Mouse (Mus musculus) stomach, embryonic 16.5 days (tissue): ENCODE measurements around the gene Stbd1. TPM values are rescaled to one million over a fixed set of nuclear protein-coding genes. Genes with fewer than 3 reads are reported as not detected.

Experiments used
- ATAC-seq: fragments of 200-750 bp; cut with Nextera tagmentation; 2 replicates; pipeline ENCODE4 v1.8.0; 2017; ENCODE audit warnings: moderate number of reproducible peaks, moderate TSS enrichment; ENCODE audit not compliant: insufficient read depth, low FRiP score
- H3K27ac ChIP-seq: fragments of 300-500 bp; sonication (generic); 2 replicates; pipeline ENCODE4 v1.5.1; 2014; ENCODE audit warnings: low read length
- H3K27me3 ChIP-seq: fragments of 300-500 bp; sonication (generic); 2 replicates; pipeline ENCODE4 v1.6.1; 2014; ENCODE audit warnings: low read length, control low read depth, mixed read lengths; ENCODE audit not compliant: control insufficient read depth, insufficient read depth
- H3K36me3 ChIP-seq: fragments of 300-500 bp; sonication (generic); 2 replicates; pipeline ENCODE4 v1.6.1; 2014; ENCODE audit warnings: low read length; ENCODE audit not compliant: control insufficient read depth, insufficient read depth
- H3K4me1 ChIP-seq: fragments of 300-500 bp; sonication (generic); 2 replicates; pipeline ENCODE4 v1.6.1; 2014; ENCODE audit warnings: low read length, control low read depth, mixed read lengths; ENCODE audit not compliant: control insufficient read depth, insufficient read depth
- H3K4me2 ChIP-seq: fragments of 300-500 bp; sonication (generic); 2 replicates; pipeline ENCODE4 v1.6.1; 2014; ENCODE audit warnings: low read depth, low read length, mixed read lengths
- H3K4me3 ChIP-seq: fragments of 300-500 bp; sonication (generic); replicated peaks from 2 replicates; pipeline ENCODE4 v1.5.1; 2014; ENCODE audit warnings: mild to moderate bottlenecking, low read length
- H3K9ac ChIP-seq: fragments of 300-500 bp; sonication (generic); 2 replicates; pipeline ENCODE4 v1.6.1; 2014; ENCODE audit warnings: low read length
- H3K9me3 ChIP-seq: fragments of 300-500 bp; sonication (generic); replicated peaks from 2 replicates; pipeline ENCODE4 v1.6.1; 2016; ENCODE audit warnings: low read length, control low read depth; ENCODE audit not compliant: control insufficient read depth
- WGBS: fragments of 180-500 bp; shearing (Covaris S2); extraction: QIAGEN DNeasy Blood & Tissue Kit; methylation state at CpG from one replicate; pipeline ENCODE4 v1.1.7; 2014; 5-methylcytosine and 5-hydroxymethylcytosine counted together
- polyA plus RNA-seq: library from polyadenylated mRNA; unstranded; fragments of >200 nt; fragmentation: Nextera tagmentation; extraction: Ambion mirVana; gene quantifications from 2 replicates; pipeline ENCODE4 v1.2.1, GENCODE M21; 2015

Stbd1 gene
- polyA plus RNA-seq, result 47.1 and 72.9 TPM in 2 replicates

DNA sequence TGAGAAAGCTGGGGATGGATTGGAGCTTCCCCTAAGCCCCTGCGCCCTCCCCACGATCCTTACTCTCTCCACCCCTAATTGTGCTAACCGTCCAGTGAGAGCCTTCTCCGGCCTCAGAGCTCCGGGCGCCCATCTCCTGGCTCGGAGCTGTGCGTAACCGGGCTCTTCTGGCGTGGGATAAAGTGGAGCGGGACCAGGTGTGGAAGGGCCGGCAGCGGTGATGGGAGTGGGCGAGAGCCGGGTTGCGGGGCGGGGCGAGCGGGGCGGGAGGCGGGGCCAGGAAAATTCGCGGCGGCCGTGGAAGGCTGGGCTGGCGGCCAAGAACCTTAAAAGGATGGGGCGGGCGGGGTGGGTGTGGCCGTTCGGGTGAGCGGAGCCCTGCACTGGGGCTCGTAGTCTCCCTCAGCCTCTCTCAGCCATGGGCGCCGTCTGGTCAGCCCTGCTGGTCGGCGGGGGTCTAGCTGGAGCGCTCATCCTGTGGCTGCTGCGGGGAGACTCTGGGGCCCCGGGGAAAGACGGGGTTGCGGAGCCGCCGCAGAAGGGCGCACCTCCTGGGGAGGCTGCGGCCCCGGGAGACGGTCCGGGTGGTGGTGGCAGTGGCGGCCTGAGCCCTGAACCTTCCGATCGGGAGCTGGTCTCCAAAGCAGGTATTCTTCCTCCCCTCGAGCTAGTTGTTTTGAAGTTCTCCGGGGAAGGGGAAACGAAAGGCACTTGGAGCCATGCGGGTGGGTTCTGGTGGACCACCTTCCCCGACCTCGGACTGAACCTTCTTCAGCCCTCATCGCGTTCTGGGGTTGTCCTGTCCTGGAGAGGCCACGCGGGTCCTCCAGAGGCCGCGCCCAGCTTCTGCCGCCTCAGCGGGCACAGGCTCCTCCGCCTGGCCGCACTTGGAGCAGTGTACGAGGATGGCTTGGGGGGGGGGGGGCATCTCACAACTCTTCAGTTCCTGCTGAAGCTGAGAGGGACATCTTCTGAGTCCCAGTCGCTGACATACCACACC is at the start of gene Stbd1:
Gene Stbd1, plus strand, starts transcription at position 351 of the 1,000 bp plus-strand sequence.
- H3K36me3 ChIP-seq, result no peaks in the 10 kb centered on the region; the same call in 1 of the 2 replicates
- H3K9me3 ChIP-seq, result no peaks in the 10 kb centered on the region
- peak within 1 kb of the TSS; percentile 85 for H3K27ac ChIP-seq
- peak within 1 kb of the TSS; percentile 89 for H3K9ac ChIP-seq
- H3K4me2 ChIP-seq, result peak within 1 kb of the TSS; percentile 86
- WGBS, result under 1% methylated on average over 56 of the region's 69 CpGs
- H3K27me3 ChIP-seq, result 0 out of 2 replicates have a peak, but pooled peaks cover 3% of the 10 kb centered on the region
- peaks cover 12% of the 10 kb centered on the region for H3K4me1 ChIP-seq
- peak within 1 kb of the TSS; percentile 82 for H3K4me3 ChIP-seq
- ATAC-seq, result peak; percentile 92

DNA sequence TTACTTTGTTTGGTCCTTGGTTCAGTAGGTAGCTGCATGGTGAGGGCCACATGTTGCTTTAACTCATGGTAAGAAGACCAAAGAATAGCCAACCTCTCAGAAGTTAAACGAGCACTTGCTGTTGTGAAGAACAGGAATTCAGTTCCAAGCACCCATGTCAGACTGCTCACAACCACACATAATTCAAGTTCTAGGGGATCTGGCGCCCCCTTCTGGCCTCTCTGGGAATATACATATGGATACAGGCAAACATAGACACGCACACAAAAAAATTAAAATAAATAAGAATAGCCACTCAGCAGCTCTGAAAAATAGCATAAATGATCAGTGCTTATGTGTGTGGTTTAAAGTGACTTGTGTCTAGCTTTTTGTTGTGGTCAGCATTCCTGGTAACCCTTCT is 48.9 kb upstream of the Stbd1 start:
- Histone ChIP-seq H3K4me1 (no peaks in the 10 kb centered on the region), H3K9me3 (no peaks in the 10 kb centered on the region), H3K4me3 (no peak overlapping the region), H3K27ac (no peak overlapping the region), H3K9ac (no peak overlapping the region), H3K4me2 (no peak overlapping the region), H3K27me3 (no peaks in the 10 kb centered on the region), H3K36me3 (no peaks in the 10 kb centered on the region)
- 63% methylated on average over 3 of the region's 3 CpGs for WGBS
- no peak for ATAC-seq

DNA sequence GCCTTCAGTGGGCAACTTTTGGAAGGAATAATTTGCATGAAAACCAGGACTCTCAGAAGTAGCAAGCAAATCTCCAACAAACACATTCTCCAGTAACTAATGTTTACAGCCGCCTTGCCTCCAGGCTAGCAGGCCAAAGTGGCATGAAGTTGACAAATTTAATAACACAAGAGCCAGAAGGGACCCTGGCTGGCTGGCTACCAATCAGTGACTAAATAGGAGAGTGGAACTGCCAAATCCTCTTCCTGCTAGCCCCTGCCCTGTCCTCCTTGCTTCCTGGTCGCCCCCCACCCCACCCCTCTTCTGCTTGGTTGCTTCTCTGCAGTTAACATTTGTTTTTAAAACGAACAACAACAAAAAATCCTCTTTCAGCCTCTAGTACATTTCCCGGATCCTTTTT is 48.4 kb upstream of the Stbd1 start:
- Histone ChIP-seq H3K4me1 (no peaks in the 10 kb centered on the region), H3K27ac (no peak overlapping the region), H3K9me3 (no peaks in the 10 kb centered on the region), H3K36me3 (no peaks in the 10 kb centered on the region), H3K4me3 (no peak overlapping the region), H3K27me3 (no peaks in the 10 kb centered on the region), H3K4me2 (no peak overlapping the region), H3K9ac (no peak overlapping the region)
- WGBS, result 79% methylated on average over 4 of the region's 4 CpGs
- ATAC-seq, result no peak

DNA sequence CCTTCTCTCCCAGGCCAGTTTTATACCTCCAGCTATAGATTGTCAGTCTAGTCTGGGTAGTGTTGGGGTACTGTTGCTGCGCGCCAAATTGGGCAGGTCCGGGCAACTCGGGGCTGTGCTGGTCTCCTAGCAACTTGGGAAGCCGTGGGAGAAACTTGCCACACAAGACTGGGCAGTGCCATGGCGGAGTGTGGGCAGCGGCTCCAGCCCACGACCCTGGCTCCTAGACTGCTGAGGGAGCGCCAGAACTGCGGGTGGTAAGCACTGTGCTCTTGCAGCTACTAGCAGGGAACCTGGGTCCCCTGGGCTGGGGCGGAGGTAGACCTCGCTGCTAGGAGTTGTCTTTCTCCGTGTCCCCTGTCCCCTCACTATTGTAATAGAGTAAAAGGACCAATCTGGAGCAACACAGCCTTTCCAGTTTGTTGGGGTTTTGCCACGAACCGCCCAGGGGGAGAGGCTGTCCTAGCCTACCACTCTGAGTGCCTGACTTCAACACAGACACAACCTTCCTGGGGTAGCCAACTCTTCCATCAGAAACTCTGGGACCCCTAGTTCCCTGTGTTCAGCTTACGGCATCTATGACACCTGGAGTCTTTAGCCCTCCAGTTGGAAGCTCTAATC is 47.8 kb upstream of the Stbd1 start, which contains the start of gene Fam47e:
Gene Fam47e, plus strand, starts transcription at position 179 of the 621 bp plus-strand sequence.
- no peak for ATAC-seq
- 72% methylated on average over 16 of the region's 16 CpGs for WGBS

DNA sequence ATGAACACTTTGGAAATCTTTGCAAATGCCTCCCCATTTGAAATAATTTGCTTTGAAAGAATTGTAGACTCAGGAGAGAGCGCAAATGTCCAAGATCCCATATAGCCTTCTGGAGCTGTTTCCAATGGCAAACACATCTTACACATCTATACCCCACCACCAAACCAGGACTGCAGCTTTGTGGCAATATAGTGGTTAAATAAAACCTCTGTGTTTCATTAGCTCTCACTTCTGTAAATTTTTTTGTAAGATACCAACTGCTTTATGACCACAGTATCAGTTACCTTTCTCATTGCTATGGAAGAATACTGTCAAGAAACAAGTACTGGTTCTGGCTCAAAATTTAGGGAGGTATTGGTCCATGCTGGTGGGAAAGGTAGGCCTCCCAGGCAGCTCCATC is 46.9 kb upstream of the Stbd1 start:
- Histone ChIP-seq H3K9ac (no peak overlapping the region), H3K4me3 (no peak overlapping the region), H3K4me2 (no peak overlapping the region), H3K27ac (no peak overlapping the region), H3K27me3 (no peaks in the 10 kb centered on the region), H3K9me3 (no peaks in the 10 kb centered on the region), H3K4me1 (no peaks in the 10 kb centered on the region), H3K36me3 (no peaks in the 10 kb centered on the region)
- ATAC-seq, result no peak
- 97% methylated on average over 1 of the region's 1 CpGs for WGBS

More for the DNA sequence above, 47.8 kb upstream of the Stbd1 start, which contains the start of gene Fam47e:
- Histone ChIP-seq H3K9ac (no peak within 1 kb of the TSS), H3K4me2 (no peak within 1 kb of the TSS), H3K27me3 (no peaks in the 10 kb centered on the region), H3K9me3 (no peaks in the 10 kb centered on the region), H3K36me3 (no peaks in the 10 kb centered on the region), H3K4me1 (no peaks in the 10 kb centered on the region), H3K27ac (no peak within 1 kb of the TSS), H3K4me3 (no peak within 1 kb of the TSS)

DNA sequence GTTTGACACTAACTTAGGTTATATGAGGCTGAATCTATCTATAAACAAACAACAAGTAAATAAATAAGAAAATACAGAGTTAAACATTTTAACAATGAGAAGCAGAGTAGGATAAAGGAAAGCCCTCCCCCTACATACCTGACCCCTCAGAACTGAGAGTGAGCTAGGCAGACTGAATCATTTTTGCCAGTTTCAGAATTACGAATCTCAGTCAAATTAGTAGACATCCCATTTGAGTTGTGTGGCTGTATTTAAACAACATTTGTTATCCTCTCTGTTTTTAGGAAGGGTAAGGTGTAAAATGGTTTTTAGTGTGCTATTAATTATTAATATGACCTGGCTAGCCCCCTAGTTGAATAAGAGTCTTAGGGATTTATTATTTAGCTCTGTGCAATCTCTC is 45.3 kb upstream of the Stbd1 start:
- Histone ChIP-seq H3K4me1 (no peaks in the 10 kb centered on the region), H3K27me3 (no peaks in the 10 kb centered on the region), H3K4me3 (no peak overlapping the region), H3K27ac (no peak overlapping the region), H3K4me2 (no peak overlapping the region), H3K36me3 (no peaks in the 10 kb centered on the region), H3K9me3 (no peaks in the 10 kb centered on the region), H3K9ac (no peak overlapping the region)
- WGBS, result 84% methylated on average over 1 of the region's 1 CpGs
- ATAC-seq, result no peak

DNA sequence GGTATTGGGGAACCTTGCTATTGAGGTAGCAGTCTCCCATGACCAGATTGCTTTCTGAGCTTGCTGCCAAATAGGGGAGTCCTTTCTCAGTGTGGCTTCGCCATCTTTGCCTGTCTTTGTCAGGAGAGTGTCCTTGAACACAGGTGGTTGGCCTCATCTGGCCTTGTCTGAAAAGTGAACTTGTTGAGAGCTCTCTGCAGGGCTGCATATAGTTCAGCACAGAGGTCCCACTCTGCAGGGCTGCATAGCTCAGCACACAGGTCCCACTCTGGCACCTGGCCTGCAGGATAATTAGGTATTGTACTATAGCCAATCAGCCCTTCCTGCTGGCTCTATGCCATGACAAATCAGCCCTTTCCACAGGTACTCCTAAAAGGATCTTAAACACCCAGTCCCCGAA is 42.6 kb upstream of the Stbd1 start:
- H3K4me2 ChIP-seq, result no peak overlapping the region
- no peaks in the 10 kb centered on the region for H3K27me3 ChIP-seq
- no peak for ATAC-seq
- H3K4me3 ChIP-seq, result no peak overlapping the region
- H3K4me1 ChIP-seq, result no peaks in the 10 kb centered on the region
- H3K9ac ChIP-seq, result no peak overlapping the region
- WGBS, result 69% methylated on average over 2 of the region's 2 CpGs
- H3K9me3 ChIP-seq, result no peaks in the 10 kb centered on the region
- H3K36me3 ChIP-seq, result no peaks in the 10 kb centered on the region
- no peak overlapping the region for H3K27ac ChIP-seq

DNA sequence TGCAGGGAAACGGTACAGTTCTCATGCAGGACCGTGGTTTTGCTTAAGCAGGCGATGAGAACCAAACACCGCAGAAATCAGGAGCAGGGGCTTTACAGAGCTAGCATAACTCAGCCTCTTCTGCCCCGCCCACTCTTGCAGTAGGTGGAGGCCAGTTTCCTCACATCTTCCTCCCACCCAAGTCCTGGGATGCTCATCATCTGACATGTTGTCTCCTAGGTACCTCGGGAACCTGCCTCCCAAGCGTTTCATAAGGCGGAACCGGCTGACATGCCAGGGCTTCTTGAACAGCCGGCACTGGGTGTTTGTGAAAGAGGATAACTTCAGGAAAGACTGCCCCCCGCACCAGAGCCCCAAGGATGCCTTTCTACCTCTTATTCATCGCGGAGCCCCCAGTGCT is 40.8 kb upstream of the Stbd1 start:
- WGBS, result 73% methylated on average over 13 of the region's 13 CpGs

DNA sequence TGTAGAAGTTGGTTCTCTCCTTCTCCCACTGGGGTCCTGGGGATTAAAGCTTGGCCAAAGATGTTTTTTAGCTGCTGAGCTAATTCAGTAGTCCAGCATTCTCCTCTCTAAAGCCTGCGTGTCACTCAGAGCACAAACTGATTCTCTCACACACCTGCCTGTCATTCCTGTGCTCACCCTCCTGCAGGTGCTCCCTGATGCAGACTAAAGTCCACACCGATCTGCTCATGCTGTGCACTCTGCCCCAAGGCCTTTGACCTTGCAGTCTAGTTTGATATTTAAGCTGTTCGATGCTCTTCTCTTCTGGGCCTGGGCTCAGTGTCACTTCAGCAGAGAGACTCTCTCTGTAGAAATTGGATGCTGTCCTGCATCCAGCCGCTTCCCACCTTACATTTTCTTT is 31.6 kb upstream of the Stbd1 start:
- no peak overlapping the region for H3K9ac ChIP-seq
- no peaks in the 10 kb centered on the region for H3K36me3 ChIP-seq
- no peak for ATAC-seq
- H3K4me1 ChIP-seq, result no peaks in the 10 kb centered on the region
- no peak overlapping the region for H3K4me3 ChIP-seq
- no peak overlapping the region for H3K4me2 ChIP-seq
- no peak overlapping the region for H3K27ac ChIP-seq
- no peaks in the 10 kb centered on the region for H3K9me3 ChIP-seq
- whole genome bisulfite sequencing, result 71% methylated on average over 4 of the region's 4 CpGs
- no peaks in the 10 kb centered on the region for H3K27me3 ChIP-seq

More for the DNA sequence above, 40.8 kb upstream of the Stbd1 start:
- no peak overlapping the region for H3K27ac ChIP-seq
- H3K4me2 ChIP-seq, result no peak overlapping the region
- no peaks in the 10 kb centered on the region for H3K4me1 ChIP-seq
- no peaks in the 10 kb centered on the region for H3K36me3 ChIP-seq
- no peak for ATAC-seq
- H3K9ac ChIP-seq, result no peak overlapping the region
- no peak overlapping the region for H3K4me3 ChIP-seq
- no peaks in the 10 kb centered on the region for H3K9me3 ChIP-seq
- H3K27me3 ChIP-seq, result no peaks in the 10 kb centered on the region
